Mouse (Mus musculus) embryonic stem cell, embryonic (primary cell): ENCODE data around the gene Zc3h7a.
"Not testable (repeated sequence)": the region's sequence is repeated elsewhere in the genome, so short reads cannot be mapped to it uniquely, and the experiment has no call there.

Experiments
- CTCF ChIA-PET, 4 experiments: fragments of 300-600 bp in 2 of 4; fragments of 350-600 bp in 2 of 4; sonication (Branson Sonifier 250); formaldehyde crosslinking; loops; one replicate each; lab custom pipeline; 2022; ENCODE audit warnings: inconsistent platforms in 2 of 4; lab: Charles Lee
- POLR2A ChIA-PET, 4 experiments: fragments of 300-600 bp in 2 of 4; fragments of 350-600 bp in 2 of 4; sonication (Branson Sonifier 250); formaldehyde crosslinking; loops; one replicate each; lab custom pipeline; 2022; ENCODE audit warnings: antibody characterized with exemption in 4 of 4, inconsistent platforms in 1 of 4; lab: Charles Lee

Zc3h7a gene

GRCm38 (mm10) chr16:11175100-11175488 lies 1.1 kb downstream of the Zc3h7a start:
- CTCF ChIA-PET, result interaction anchor here (0.6 to 3.0 kb wide), 17 partner anchors 9 to 584 kb away, joined by 3 to 14 read pairs (median 5); partner anchors contain the start of genes Litaf (in 1 of the 4), Rsl1d1 (in 1 of the 4) and Txndc11 (in 1 of the 4)
- POLR2A ChIA-PET, result interaction anchor here (0.8 to 5.3 kb wide), 23 partner anchors 9 to 167 kb away, joined by 3 to 31 read pairs (median 7); partner anchors contain the start of genes Rsl1d1 (in 3 of the 4), Gspt1 (in 2 of the 4) and Snx29 (in 1 of the 4)

GRCm38 (mm10) chr16:11174671-11175081 lies 1.5 kb downstream of the Zc3h7a start:
- ChIA-PET POLR2A (interaction anchor here in 3 of 4 experiments (0.8 to 3.4 kb wide), 13 partner anchors 9 to 167 kb away, joined by 3 to 31 read pairs (median 5); partner anchors contain the start of genes Rsl1d1 (in 1 of the 3) and Snx29 (in 1 of the 3)), CTCF (interaction anchor here in 3 of 4 experiments (0.6 to 3.0 kb wide), 15 partner anchors 8 to 585 kb away, joined by 3 to 14 read pairs (median 5); partner anchors contain the start of genes Txndc11 (in 2 of the 3), Litaf (in 1 of the 3) and Rsl1d1 (in 1 of the 3))

DNA sequence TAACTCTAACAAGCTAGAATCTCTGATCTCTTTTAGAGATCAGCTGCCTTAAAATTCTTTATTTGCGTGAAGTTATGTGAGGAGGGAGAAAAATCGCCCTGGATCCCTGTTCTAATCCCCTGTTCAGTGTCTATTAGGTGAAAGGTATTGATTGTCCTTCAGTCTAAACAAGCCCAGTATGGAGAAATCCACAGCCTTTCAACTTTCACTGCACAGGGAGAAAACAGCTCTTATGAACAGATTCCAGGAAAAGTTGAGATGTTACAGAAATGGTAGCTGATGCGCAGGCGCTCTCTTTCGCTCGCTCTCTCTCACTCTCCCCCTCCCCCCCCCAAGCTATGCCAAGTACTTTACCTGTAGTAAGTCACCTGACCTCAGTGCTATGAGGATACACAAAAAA lies 4.5 kb downstream of the Zc3h7a start:
- ChIA-PET POLR2A (interaction anchor here in 2 of 4 experiments (0.5 to 2.0 kb wide), 13 partner anchors 7 to 251 kb away, joined by 3 to 7 read pairs (median 3); partner anchors contain the start of genes Rsl1d1 (in 2 of the 2) and Gspt1 (in 1 of the 2)), CTCF (interaction anchor here in 2 of 4 experiments (0.5 to 1.4 kb wide), 4 partner anchors 35 to 293 kb away, joined by 3 to 5 read pairs (median 3); no protein-coding TSS in a partner anchor)

- POLR2A ChIA-PET, result interaction anchor here (0.5 to 1.5 kb wide), 9 partner anchors 8 to 617 kb away, joined by 3 to 8 read pairs (median 3); partner anchors contain the start of genes Rsl1d1 (in 2 of the 4), Txndc11 (in 1 of the 4) and Zc3h7a (in 1 of the 4)
- CTCF ChIA-PET, result interaction anchor here in 3 of 4 experiments (0.5 to 1.9 kb wide), 4 partner anchors 9 to 128 kb away, joined by 3 to 7 read pairs (median 6); partner anchors contain the start of gene Zc3h7a (in 2 of the 3)
Measured at GRCm38 (mm10) chr16:11166431-11166830, 9.8 kb downstream of the Zc3h7a start.

DNA sequence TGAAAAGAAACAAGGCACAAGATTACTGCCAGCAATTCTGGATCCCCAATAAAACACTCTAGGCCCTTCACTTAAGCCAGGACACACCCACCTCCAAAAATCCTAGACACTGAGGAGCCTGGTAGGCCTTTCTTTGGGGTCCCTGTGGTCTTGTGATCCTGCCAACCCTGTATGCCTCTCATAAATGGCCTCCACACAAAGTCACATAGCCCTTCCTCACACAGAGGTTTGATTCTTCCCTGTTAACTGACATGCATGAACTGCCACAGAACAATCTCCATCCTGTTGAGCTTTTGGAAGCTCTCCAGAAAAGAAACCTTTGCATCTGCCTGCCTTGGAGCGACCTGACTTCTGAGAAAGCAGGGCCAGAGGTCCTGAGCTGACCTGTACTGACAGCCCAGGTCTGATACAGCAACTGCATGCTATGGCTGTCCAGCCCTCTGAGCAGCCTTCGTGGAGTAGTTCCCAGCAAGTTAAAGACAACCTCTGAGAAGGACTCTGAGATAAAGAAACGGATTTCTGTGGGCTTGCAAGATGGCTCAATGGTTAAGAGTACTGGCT lies 11.4 kb downstream of the Zc3h7a start:
- CTCF ChIA-PET, result no interaction called here
- POLR2A ChIA-PET, result interaction anchor here in 2 of 4 experiments (0.6 to 1.6 kb wide), 6 partner anchors 10 to 47 kb away, joined by 3 to 8 read pairs (median 4); partner anchors contain the start of genes Zc3h7a (in 2 of the 2) and Rsl1d1 (in 1 of the 2)

- CTCF ChIA-PET, result interaction anchor here in 1 of 4 experiments (0.6 kb wide), 1 partner anchor 138 kb away, joined by 3 read pairs; no protein-coding TSS in a partner anchor
- POLR2A ChIA-PET, result not testable (repeated sequence)
Measured at GRCm38 (mm10) chr16:11157721-11158120, 18.5 kb downstream of the Zc3h7a start.

DNA sequence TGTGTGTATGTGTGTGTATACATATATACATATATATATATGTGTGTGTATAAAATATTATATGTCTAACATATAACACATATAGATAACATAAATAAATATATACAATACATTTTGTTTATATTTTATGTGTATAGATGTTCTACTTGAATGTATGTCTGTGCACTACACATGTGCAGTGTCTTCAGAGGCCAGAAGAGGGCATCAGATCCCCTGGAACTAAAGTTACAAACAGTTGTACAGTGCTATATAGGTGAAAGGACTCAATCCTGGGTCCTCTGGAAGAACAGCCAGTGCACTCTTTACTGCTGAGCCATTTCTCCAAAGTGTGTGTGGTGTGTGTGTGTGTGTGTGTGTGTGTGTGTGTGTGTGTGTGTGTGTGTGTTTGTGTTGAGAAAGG lies 21.7 kb downstream of the Zc3h7a start:
- CTCF ChIA-PET, result interaction anchor here in 3 of 4 experiments (1.0 to 1.2 kb wide), 5 partner anchors 11 to 169 kb away, joined by 3 to 4 read pairs (median 3); partner anchors contain the start of gene Zc3h7a (in 1 of the 3)
- POLR2A ChIA-PET, result interaction anchor here in 3 of 4 experiments (0.6 to 1.4 kb wide), 6 partner anchors 21 to 126 kb away, joined by 3 to 6 read pairs (median 4); partner anchors contain the start of genes Rsl1d1 (in 1 of the 3) and Txndc11 (in 1 of the 3)

GRCm38 (mm10) chr16:11143706-11144483 lies 32.3 kb downstream of the Zc3h7a start:
- ChIA-PET CTCF (interaction anchor here in 2 of 4 experiments (1.3 to 1.8 kb wide), 3 partner anchors 10 to 154 kb away, joined by 4 read pairs; no protein-coding TSS in a partner anchor), POLR2A (interaction anchor here in 3 of 4 experiments (0.7 to 2.1 kb wide), 9 partner anchors 9 to 601 kb away, joined by 3 to 12 read pairs (median 3); partner anchors contain the start of genes Txndc11 (in 2 of the 3) and Rsl1d1 (in 1 of the 3))

DNA sequence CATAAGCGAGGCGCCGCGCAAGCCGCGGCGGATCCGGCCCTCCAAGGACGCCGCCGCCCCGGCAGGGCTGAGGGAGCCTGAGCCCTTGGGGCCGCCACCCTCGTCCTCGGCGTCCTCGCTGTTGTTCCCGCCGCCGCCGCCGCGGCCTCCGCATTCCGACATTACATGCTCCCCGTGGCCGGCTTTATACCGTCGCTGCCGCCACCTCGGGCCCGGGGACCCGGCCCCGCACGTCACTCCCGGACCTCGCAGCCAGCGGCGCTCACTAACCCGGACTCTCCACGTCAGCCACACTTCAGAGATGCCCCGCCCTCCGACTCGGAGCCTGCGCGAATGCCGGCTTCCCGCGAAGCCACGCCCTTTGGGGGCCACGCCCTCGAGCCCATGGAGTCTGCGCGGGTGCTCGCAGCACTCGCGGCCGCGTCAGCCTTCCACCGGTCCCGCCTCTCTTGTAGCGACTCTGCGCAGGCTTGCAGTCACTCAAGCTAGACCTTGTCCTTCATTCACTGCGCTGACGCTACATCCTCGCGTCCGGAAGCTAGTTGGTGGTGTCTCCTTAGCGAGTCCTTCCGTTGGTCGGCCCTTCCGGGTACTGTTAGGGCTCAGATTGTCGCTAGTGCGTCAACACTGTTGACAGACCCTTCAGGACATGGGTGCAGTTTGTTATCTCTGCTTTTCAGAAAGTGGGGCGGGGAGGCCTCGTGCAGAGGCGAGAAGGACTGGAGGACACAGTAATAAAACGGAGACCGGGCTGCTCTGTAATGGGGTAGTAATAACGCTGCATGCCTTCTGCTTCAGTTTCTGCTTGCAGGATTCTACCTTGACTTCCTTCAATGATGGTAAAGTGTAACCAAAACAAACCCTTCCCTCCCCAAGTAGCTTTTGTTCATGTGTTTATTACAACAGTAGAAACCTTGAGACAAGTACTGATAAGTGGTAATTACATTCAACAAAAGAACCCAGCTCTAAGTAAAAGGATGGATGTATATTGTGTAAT lies 41.5 kb downstream of the Zc3h7a start, which contains the start of gene Txndc11:
TSS of gene Txndc11 (minus strand) at position 303 of the 997 bp plus-strand sequence.
- CTCF ChIA-PET, result interaction anchor here in 3 of 4 experiments (0.5 to 1.3 kb wide), 3 partner anchors 40 to 162 kb away, joined by 3 to 4 read pairs (median 3); no protein-coding TSS in a partner anchor
- POLR2A ChIA-PET, result interaction anchor here (0.7 to 2.9 kb wide), 49 partner anchors 8 to 435 kb away, joined by 3 to 18 read pairs (median 4); partner anchors contain the start of genes Zc3h7a (in 3 of the 4), Gspt1 (in 2 of the 4), Litaf (in 1 of the 4) and Rsl1d1 (in 1 of the 4)

GRCm38 (mm10) chr16:11133476-11134347 lies 42.5 kb downstream of the Zc3h7a start:
- ChIA-PET POLR2A (interaction anchor here (0.6 to 2.9 kb wide), 51 partner anchors 9 to 434 kb away, joined by 3 to 18 read pairs (median 4); partner anchors contain the start of genes Zc3h7a (in 3 of the 4), Gspt1 (in 2 of the 4), Litaf (in 1 of the 4) and Rsl1d1 (in 1 of the 4)), CTCF (interaction anchor here in 2 of 4 experiments (1.2 to 1.3 kb wide), 2 partner anchors 40 to 41 kb away, joined by 3 to 4 read pairs; no protein-coding TSS in a partner anchor)

DNA sequence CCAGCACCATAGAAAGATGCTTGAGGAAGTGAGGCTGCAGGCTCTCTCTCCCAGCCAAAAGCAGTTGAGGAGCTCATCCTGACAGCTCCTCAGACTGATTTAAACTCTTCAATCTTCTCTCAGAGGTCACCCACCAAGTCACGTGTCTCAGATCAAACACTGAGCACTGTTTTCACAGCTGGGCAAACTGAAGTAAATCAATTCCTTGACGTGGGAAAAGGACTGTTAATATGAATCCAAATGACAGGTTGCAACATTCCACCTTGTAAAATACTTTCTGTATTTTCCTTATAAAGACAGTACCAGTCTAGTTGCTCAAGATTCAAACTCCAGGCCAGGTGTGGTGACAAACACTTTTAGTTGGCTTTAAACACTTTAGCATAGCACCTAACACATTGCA lies 43.4 kb downstream of the Zc3h7a start:
- CTCF ChIA-PET, result no interaction called here
- POLR2A ChIA-PET, result interaction anchor here in 2 of 4 experiments (0.9 to 2.9 kb wide), 21 partner anchors 10 to 227 kb away, joined by 3 to 18 read pairs (median 5); partner anchors contain the start of genes Gspt1 (in 2 of the 2), Litaf (in 1 of the 2), Rsl1d1 (in 1 of the 2) and Zc3h7a (in 1 of the 2)

GRCm38 (mm10) chr16:11128301-11128700 lies 47.9 kb downstream of the Zc3h7a start:
- ChIA-PET CTCF (no interaction called here), POLR2A (interaction anchor here in 1 of 4 experiments (0.8 to 1.1 kb wide), 3 partner anchors 12 to 232 kb away, joined by 3 read pairs; partner anchors contain the start of gene Rsl1d1)

GRCm38 (mm10) chr16:11125371-11125770 lies 50.8 kb downstream of the Zc3h7a start:
- ChIA-PET POLR2A (interaction anchor here in 1 of 4 experiments (1.5 kb wide), 1 partner anchor 10 kb away, joined by 3 read pairs; no protein-coding TSS in a partner anchor), CTCF (no interaction called here)

DNA sequence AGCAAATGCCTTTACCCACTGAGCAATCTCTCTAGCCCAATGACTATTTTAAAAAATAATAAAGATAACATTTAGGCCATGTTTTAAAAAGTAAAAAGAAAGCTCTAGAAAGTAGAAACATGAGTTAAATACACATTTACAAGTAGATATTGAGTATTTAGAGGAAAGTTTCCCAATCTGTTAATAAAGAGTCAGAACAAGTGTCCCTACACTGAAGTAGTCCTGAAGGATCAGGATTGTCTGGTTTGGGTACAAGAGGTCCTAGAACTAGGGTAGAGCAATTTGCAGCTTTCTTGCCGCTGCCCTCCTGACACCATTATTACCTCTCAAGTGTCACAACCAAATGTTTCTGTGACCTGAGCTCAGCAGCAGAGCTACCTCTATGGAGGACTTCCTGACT lies 52.1 kb downstream of the Zc3h7a start:
- ChIA-PET POLR2A (interaction anchor here in 2 of 4 experiments (0.7 to 1.3 kb wide), 4 partner anchors 8 to 293 kb away, joined by 3 to 5 read pairs (median 3); partner anchors contain the start of gene Snx29 (in 1 of the 2)), CTCF (no interaction called here)

- POLR2A ChIA-PET, result interaction anchor here in 2 of 4 experiments (1.0 to 1.5 kb wide), 3 partner anchors 10 to 52 kb away, joined by 3 read pairs; no protein-coding TSS in a partner anchor
- CTCF ChIA-PET, result interaction anchor here in 1 of 4 experiments (0.8 kb wide), 1 partner anchor 13 kb away, joined by 3 read pairs; no protein-coding TSS in a partner anchor
Measured at GRCm38 (mm10) chr16:11122625-11123024, 53.6 kb downstream of the Zc3h7a start.
